Mouse (Mus musculus): Measurements from ENCODE around the gene Ube2q2. TPM values are rescaled to one million over a fixed set of nuclear protein-coding genes. Genes with fewer than 3 reads are reported as not detected.

The Ube2q2 gene
- total and polyA plus RNA-seq, 2 experiments = 6.5 to 18.2 TPM

DNA sequence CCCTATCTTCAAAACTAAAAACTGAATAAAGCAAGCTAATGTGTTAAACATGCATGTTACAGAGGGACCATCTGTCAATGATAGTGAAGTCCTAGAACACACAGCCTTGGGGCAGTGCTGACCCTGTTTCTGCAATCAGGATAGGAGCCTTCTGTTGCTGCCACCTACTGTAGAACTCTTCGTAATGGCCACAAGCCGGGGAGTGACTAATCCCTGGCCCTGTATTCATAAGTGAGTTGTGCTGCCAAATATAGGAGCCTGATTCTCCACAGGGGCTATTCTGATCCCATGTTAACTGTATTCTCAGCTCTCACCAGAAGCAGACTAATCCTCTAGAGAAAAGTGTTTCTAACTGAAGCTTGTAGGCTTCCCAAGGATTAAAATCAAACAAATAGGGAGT is 50.7 kb downstream of the Ube2q2 start:
- TF ChIP-seq POLR2A (IDR thresholded peaks at IDR 0.05; ENCODE audit: extremely low read depth, insufficient read depth, low read length) = no peak
- 0 out of 2 replicates have a peak, but pooled peaks have one; percentile 5 for TF ChIP-seq CTCF (IDR thresholded peaks at IDR 0.05; ENCODE audit: low read depth, low read length)
- Histone ChIP-seq H3K27ac (replicated peaks; ENCODE audit: insufficient read depth, low read depth, low read length) (no peak overlapping the region), H3K79me2 (ENCODE audit: control insufficient read depth, insufficient read depth, low read length) (no peaks in the 10 kb centered on the region), H3K4me1 (ENCODE audit: control insufficient read depth, insufficient read depth, low read length) (peaks cover 9% of the 10 kb centered on the region; the same call in 1 of the 2 replicates), H3K36me3 (ENCODE audit: control insufficient read depth, insufficient read depth, low read length) (peaks cover 8% of the 10 kb centered on the region; the same call in 1 of the 2 replicates), H3K9ac (ENCODE audit: low read depth, low read length) (no peak overlapping the region), H3K27me3 (ENCODE audit: control insufficient read depth, insufficient read depth, low read length) (no peaks in the 10 kb centered on the region), H3K4me3 (ENCODE audit: insufficient read depth, low read depth, low read length) (no peak overlapping the region)
- no peak for DNase-seq (ENCODE audit: extremely low read depth, low read depth, low spot score)
- WGBS = 46% methylated on average over 2 of the region's 2 CpGs

DNA sequence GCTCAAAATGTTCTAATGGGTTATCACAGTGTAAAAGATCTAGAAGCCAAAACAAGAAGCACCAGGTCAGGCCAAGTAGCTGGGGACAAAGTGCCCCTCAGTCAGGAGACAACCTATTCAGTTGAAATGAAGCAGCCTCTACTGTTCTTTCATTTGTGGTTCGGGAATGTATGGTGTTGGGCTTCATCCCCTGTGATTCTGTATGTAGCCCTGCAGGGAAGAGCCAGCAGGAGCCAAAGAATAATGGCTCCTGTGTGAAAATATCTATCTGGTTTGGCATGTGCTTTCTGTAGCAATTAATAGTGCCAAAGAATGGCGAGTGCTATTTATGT is 59.8 kb downstream of the Ube2q2 start:
- no peak for DNase-seq (ENCODE audit: extremely low read depth, low read depth, low spot score)
- Histone ChIP-seq H3K4me1 (ENCODE audit: control insufficient read depth, insufficient read depth, low read length) (peaks cover 20% of the 10 kb centered on the region), H3K79me2 (ENCODE audit: control insufficient read depth, insufficient read depth, low read length) (peaks cover 3% of the 10 kb centered on the region; the same call in 1 of the 2 replicates), H3K27me3 (ENCODE audit: control insufficient read depth, insufficient read depth, low read length) (no peaks in the 10 kb centered on the region), H3K9ac (ENCODE audit: low read depth, low read length) (peak overlapping the region; percentile 37), H3K27ac (replicated peaks; ENCODE audit: insufficient read depth, low read depth, low read length) (peak overlapping the region; percentile 95), H3K4me3 (ENCODE audit: insufficient read depth, low read depth, low read length) (peak overlapping the region; percentile 91), H3K36me3 (ENCODE audit: control insufficient read depth, insufficient read depth, low read length) (peaks cover 6% of the 10 kb centered on the region)
- 3% methylated on average over 2 of the region's 2 CpGs for WGBS
- no peak for TF ChIP-seq CTCF (IDR thresholded peaks at IDR 0.05; ENCODE audit: low read depth, low read length)

DNA sequence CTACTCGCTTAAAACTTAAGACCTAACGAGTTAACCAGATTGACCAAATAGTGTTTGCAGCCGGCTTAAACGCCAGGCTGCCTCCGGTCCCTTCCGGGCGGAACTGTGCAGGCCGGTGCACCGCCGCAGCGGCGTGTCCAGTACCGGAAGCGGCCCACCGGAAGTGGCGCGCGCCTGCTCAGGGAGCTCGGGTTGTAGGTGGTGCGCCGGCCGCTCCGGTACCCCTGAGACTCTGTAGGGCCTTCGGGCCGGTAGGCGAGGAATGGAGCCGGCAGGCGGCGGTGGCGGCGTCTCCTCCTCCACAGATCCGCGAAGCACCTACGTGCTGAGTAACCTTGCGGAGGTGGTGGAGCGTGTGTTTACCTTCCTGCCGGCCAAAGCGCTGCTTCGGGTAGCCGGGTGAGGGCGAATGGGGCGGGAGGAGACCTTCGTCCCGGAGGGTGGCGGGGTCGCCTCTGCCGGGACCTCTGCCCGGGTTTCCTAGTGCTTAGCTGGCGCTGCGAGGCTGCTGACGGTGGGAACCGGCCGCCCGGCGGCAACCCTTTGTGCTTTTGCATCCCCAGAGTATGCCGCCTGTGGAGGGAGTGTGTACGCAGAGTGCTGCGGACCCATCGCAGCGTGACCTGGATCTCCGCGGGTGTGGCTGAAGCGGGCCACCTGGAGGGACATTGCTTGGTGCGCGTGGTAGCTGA is 60.3 kb downstream of the Ube2q2 start, which contains the start of gene Fbxo22:
Gene Fbxo22, plus strand, starts transcription at position 136 of the 692 bp plus-strand sequence.
- WGBS = under 1% methylated on average over 65 of the region's 65 CpGs
- peaks cover 23% of the 10 kb centered on the region for H3K4me1 ChIP-seq (ENCODE audit: control insufficient read depth, insufficient read depth, low read length)
- peak within 1 kb of the TSS; percentile 95 for H3K27ac ChIP-seq (replicated peaks; ENCODE audit: insufficient read depth, low read depth, low read length)
- DNase-seq (ENCODE audit: extremely low read depth, low read depth, low spot score) = peak; percentile 78
- H3K27me3 ChIP-seq (ENCODE audit: control insufficient read depth, insufficient read depth, low read length) = no peaks in the 10 kb centered on the region
- peaks cover 9% of the 10 kb centered on the region for H3K36me3 ChIP-seq (ENCODE audit: control insufficient read depth, insufficient read depth, low read length)
- H3K79me2 ChIP-seq (ENCODE audit: control insufficient read depth, insufficient read depth, low read length) = peaks cover 3% of the 10 kb centered on the region; the same call in 1 of the 2 replicates
- peak within 1 kb of the TSS; percentile 94 for H3K9ac ChIP-seq (ENCODE audit: low read depth, low read length)
- TF ChIP-seq POLR2A (IDR thresholded peaks at IDR 0.05; ENCODE audit: extremely low read depth, insufficient read depth, low read length) (peak; percentile 69), CTCF (IDR thresholded peaks at IDR 0.05; ENCODE audit: low read depth, low read length) (0 out of 2 replicates have a peak, but pooled peaks have one; percentile 1)
- peak within 1 kb of the TSS; percentile 91 for H3K4me3 ChIP-seq (ENCODE audit: insufficient read depth, low read depth, low read length)

DNA sequence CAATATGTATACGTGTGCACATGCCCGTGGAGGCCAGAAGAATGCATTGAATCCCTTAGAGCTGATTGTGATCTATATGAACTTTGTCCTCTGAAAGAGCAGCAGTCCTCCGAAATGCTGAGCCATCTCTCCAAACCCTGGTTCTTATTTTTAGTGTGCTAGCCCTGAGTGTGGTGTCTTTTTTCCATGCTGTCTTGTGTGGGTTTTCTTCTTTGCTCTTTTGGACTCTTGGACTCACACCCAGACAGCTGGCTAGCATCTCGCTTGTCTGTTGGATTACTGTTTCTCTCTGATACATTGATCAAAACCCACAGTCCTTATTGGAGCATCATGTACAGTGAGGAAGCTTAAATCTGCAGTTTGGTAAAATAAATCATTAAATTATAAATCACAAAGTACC is 63.0 kb downstream of the Ube2q2 start:
- peak; percentile 82 for DNase-seq (ENCODE audit: extremely low read depth, low read depth, low spot score)
- Histone ChIP-seq H3K36me3 (ENCODE audit: control insufficient read depth, insufficient read depth, low read length) (peaks cover 27% of the 10 kb centered on the region), H3K27me3 (ENCODE audit: control insufficient read depth, insufficient read depth, low read length) (no peaks in the 10 kb centered on the region), H3K4me1 (ENCODE audit: control insufficient read depth, insufficient read depth, low read length) (peaks cover 37% of the 10 kb centered on the region), H3K79me2 (ENCODE audit: control insufficient read depth, insufficient read depth, low read length) (peaks cover 10% of the 10 kb centered on the region; the same call in 1 of the 2 replicates), H3K27ac (replicated peaks; ENCODE audit: insufficient read depth, low read depth, low read length) (peak overlapping the region; percentile 73), H3K4me3 (ENCODE audit: insufficient read depth, low read depth, low read length) (no peak overlapping the region), H3K9ac (ENCODE audit: low read depth, low read length) (peak overlapping the region; percentile 30)
- TF ChIP-seq CTCF (IDR thresholded peaks at IDR 0.05; ENCODE audit: low read depth, low read length) (no peak), POLR2A (IDR thresholded peaks at IDR 0.05; ENCODE audit: extremely low read depth, insufficient read depth, low read length) (no peak)
- 21% methylated on average over 4 of the region's 4 CpGs for WGBS

DNA sequence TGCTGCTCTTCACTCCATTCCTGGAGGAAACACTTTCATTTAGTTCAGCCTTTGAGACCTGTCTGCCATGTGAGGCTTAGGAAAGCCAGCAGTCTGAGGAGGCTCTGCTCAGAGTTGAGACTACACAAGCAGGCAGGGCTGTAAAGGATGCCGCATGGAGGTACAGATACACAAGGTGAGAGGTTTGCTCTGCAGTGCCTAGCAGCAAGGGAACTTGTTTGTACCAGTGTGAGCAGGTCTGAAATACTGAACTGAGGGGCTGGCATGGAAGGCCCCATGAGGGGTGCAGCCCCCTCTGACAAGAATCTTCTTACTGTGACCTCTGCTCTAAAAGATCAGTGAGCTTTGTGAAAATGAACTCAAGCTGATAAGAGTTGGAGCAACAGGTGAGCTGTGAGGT is 64.7 kb downstream of the Ube2q2 start:
- H3K27me3 ChIP-seq (ENCODE audit: control insufficient read depth, insufficient read depth, low read length) = no peaks in the 10 kb centered on the region
- H3K36me3 ChIP-seq (ENCODE audit: control insufficient read depth, insufficient read depth, low read length) = peaks cover 44% of the 10 kb centered on the region

DNA sequence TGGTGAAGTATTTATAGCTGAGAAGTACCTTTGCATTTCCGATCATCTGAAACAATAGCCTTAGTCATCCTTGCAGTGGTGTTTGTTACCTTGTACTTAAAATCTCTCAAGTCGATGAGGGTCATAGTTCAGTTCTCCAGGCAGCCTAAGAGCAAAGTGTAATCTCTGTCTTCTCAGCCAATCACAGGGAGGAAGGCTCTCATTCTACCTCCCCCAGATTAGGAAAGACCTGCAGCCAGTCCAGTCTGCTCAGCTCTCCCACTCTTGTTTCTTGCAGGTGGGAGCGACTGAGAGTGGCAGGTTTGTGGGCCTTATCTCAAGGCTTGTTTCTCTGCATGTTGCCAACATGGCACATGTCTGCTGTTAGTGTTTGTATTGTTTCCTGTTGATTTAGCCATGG is 66.4 kb downstream of the Ube2q2 start:
- Histone ChIP-seq H3K27ac (replicated peaks; ENCODE audit: insufficient read depth, low read depth, low read length) (peak overlapping the region; percentile 74), H3K9ac (ENCODE audit: low read depth, low read length) (peak overlapping the region; percentile 9; the same call in 1 of the 2 replicates), H3K4me3 (ENCODE audit: insufficient read depth, low read depth, low read length) (no peak overlapping the region), H3K36me3 (ENCODE audit: control insufficient read depth, insufficient read depth, low read length) (peaks cover 59% of the 10 kb centered on the region), H3K79me2 (ENCODE audit: control insufficient read depth, insufficient read depth, low read length) (peaks cover 10% of the 10 kb centered on the region; the same call in 1 of the 2 replicates), H3K27me3 (ENCODE audit: control insufficient read depth, insufficient read depth, low read length) (no peaks in the 10 kb centered on the region), H3K4me1 (ENCODE audit: control insufficient read depth, insufficient read depth, low read length) (peaks cover 30% of the 10 kb centered on the region)
- TF ChIP-seq POLR2A (IDR thresholded peaks at IDR 0.05; ENCODE audit: extremely low read depth, insufficient read depth, low read length) (no peak), CTCF (IDR thresholded peaks at IDR 0.05; ENCODE audit: low read depth, low read length) (no peak)
- peak; percentile 91 for DNase-seq (ENCODE audit: extremely low read depth, low read depth, low spot score)
- 31% methylated on average over 3 of the region's 3 CpGs for WGBS

More for the DNA sequence above, 64.7 kb downstream of the Ube2q2 start:
- Histone ChIP-seq H3K4me1 (ENCODE audit: control insufficient read depth, insufficient read depth, low read length) (peaks cover 34% of the 10 kb centered on the region), H3K79me2 (ENCODE audit: control insufficient read depth, insufficient read depth, low read length) (peaks cover 10% of the 10 kb centered on the region; the same call in 1 of the 2 replicates), H3K9ac (ENCODE audit: low read depth, low read length) (no peak overlapping the region), H3K27ac (replicated peaks; ENCODE audit: insufficient read depth, low read depth, low read length) (peak overlapping the region; percentile 38), H3K4me3 (ENCODE audit: insufficient read depth, low read depth, low read length) (no peak overlapping the region)
- WGBS = 75% methylated on average over 1 of the region's 1 CpGs
- TF ChIP-seq POLR2A (IDR thresholded peaks at IDR 0.05; ENCODE audit: extremely low read depth, insufficient read depth, low read length) (no peak), CTCF (IDR thresholded peaks at IDR 0.05; ENCODE audit: low read depth, low read length) (no peak)
- DNase-seq (ENCODE audit: extremely low read depth, low read depth, low spot score) = no peak

All from liver, adult 2 months (tissue).